Mouse (Mus musculus) cortical plate, adult 2 months (tissue): ENCODE measurements at regions not wholly inside any gene's neighbourhood (a gene's known extent, or its start where the extent isn't known, plus 50 kb on each side); places are given as distances from the start of the nearest gene placed in this dataset.

Experiments used
- CTCF ChIP-seq: fragments of 200-500 bp; IDR thresholded peaks from 2 replicates; pipeline ENCODE4 v1.5.1; 2011; ENCODE audit warnings: mild to moderate bottlenecking, control low read depth, low read length; ENCODE audit not compliant: insufficient read depth; ENCODE audit errors: extremely low read depth
- POLR2A ChIP-seq: fragments of 200-500 bp; IDR thresholded peaks from 2 replicates; pipeline ENCODE4 v1.6.1; 2011; ENCODE audit warnings: mild to moderate bottlenecking, low read length, control low read depth; ENCODE audit not compliant: insufficient read depth; ENCODE audit errors: extremely low read depth

GRCm38 (mm10) chr16:8939136-8939535 lies 109.2 kb downstream of the 1810013L24Rik start:
- TF ChIP-seq CTCF, result no peak
- TF ChIP-seq POLR2A, result no peak
